Mouse (Mus musculus) heart, embryonic 10.5 days (tissue): Measurements from ENCODE around the gene Ift57. TPM values are rescaled to one million over a fixed set of nuclear protein-coding genes. Genes with fewer than 3 reads are reported as not detected.

ENCODE experiments used
- DNase-seq: peaks from one replicate; pipeline ENCODE4 v3.0.0-alpha.2; 2017; ENCODE audit warnings: low spot score
- H3K27ac ChIP-seq: fragments of 300-500 bp; sonication (generic); 2 replicates; pipeline ENCODE4 v1.5.1; 2016; ENCODE audit warnings: mild to moderate bottlenecking
- H3K27me3 ChIP-seq: fragments of 300-500 bp; sonication (generic); 2 replicates; pipeline ENCODE4 v1.6.1; 2016; ENCODE audit warnings: mild to moderate bottlenecking; ENCODE audit not compliant: poor library complexity, insufficient read depth, severe bottlenecking
- H3K36me3 ChIP-seq: fragments of 300-500 bp; sonication (generic); 2 replicates; pipeline ENCODE4 v1.6.1; 2016; ENCODE audit warnings: mild to moderate bottlenecking, moderate library complexity
- H3K4me1 ChIP-seq: fragments of 300-500 bp; sonication (generic); 2 replicates; pipeline ENCODE4 v1.6.1; 2016; ENCODE audit warnings: mild to moderate bottlenecking
- H3K4me3 ChIP-seq: fragments of 300-500 bp; sonication (generic); 2 replicates; pipeline ENCODE4 v1.5.1; 2016; ENCODE audit warnings: mild to moderate bottlenecking, moderate library complexity
- H3K9me3 ChIP-seq: fragments of 300-500 bp; sonication (generic); 2 replicates; pipeline ENCODE4 v1.6.1; 2016; ENCODE audit warnings: mild to moderate bottlenecking, moderate library complexity
- WGBS: fragments of 180-500 bp; shearing (Covaris S2); methylation state at CpG from one replicate; pipeline ENCODE4 v1.1.7; 2016; 5-methylcytosine and 5-hydroxymethylcytosine counted together
- polyA plus RNA-seq: library from polyadenylated mRNA; unstranded; fragments of >200 nt; fragmentation: Nextera tagmentation; extraction: Ambion mirVana; gene quantifications from 2 replicates; pipeline ENCODE4 v1.2.1, GENCODE M21; 2016

The Ift57 gene
- polyA plus RNA-seq, result 18.9 and 21.6 TPM in 2 replicates

- WGBS, result 3% methylated on average over 53 of the region's 53 CpGs
- Histone ChIP-seq H3K4me1 (peaks cover 8% of the 10 kb centered on the region; the same call in 1 of the 2 replicates), H3K9me3 (no peaks in the 10 kb centered on the region), H3K4me3 (peak within 1 kb of the TSS; percentile 86), H3K27ac (peak within 1 kb of the TSS; percentile 83), H3K27me3 (no peaks in the 10 kb centered on the region), H3K36me3 (no peaks in the 10 kb centered on the region)
- DNase-seq, result peak; percentile 98
Measured at GRCm38 (mm10) chr16:49698620-49699525, at the start of gene Ift57. Gene Ift57 (plus strand): TSS chr16:49699233.

GRCm38 (mm10) chr16:49657182-49657581, 41.9 kb upstream of the Ift57 start:
- Histone ChIP-seq H3K4me3 (no peak overlapping the region), H3K36me3 (no peaks in the 10 kb centered on the region)

DNA sequence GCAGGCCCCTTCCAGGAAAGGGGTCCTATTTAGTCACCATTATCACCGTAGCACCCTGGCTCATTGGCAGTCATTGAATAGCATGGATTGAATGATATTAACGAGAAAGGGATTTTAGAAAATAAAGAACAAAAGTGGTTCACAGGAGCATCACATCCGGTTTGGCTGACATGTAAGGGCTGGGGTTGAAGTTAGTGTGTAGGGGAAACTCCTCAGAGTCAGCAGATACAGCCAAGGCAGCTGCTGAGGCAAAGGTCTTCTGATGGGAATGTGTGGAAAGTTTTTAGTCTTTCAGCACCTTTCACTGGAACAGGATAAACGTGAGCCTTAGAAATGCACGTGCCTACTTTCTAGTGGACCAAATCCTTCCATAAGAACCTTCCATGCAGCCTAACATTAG, 41.0 kb upstream of the Ift57 start:
- WGBS, result 67% methylated on average over 5 of the region's 5 CpGs
- H3K27ac ChIP-seq, result no peak overlapping the region

More at GRCm38 (mm10) chr16:49657182-49657581, 41.9 kb upstream of the Ift57 start:
- H3K27ac ChIP-seq, result no peak overlapping the region
- no peaks in the 10 kb centered on the region for H3K4me1 ChIP-seq
- H3K27me3 ChIP-seq, result no peaks in the 10 kb centered on the region
- DNase-seq, result no peak
- 81% methylated on average over 4 of the region's 4 CpGs for WGBS
- no peaks in the 10 kb centered on the region for H3K9me3 ChIP-seq

GRCm38 (mm10) chr16:49659131-49659530, 39.9 kb upstream of the Ift57 start:
- no peaks in the 10 kb centered on the region for H3K36me3 ChIP-seq
- no peak overlapping the region for H3K27ac ChIP-seq
- no peaks in the 10 kb centered on the region for H3K27me3 ChIP-seq
- H3K9me3 ChIP-seq, result no peaks in the 10 kb centered on the region
- no peaks in the 10 kb centered on the region for H3K4me1 ChIP-seq
- DNase-seq, result no peak
- WGBS, result 57% methylated on average over 2 of the region's 2 CpGs
- H3K4me3 ChIP-seq, result no peak overlapping the region

More for the DNA sequence above, 41.0 kb upstream of the Ift57 start:
- Histone ChIP-seq H3K36me3 (no peaks in the 10 kb centered on the region), H3K9me3 (no peaks in the 10 kb centered on the region), H3K4me3 (no peak overlapping the region), H3K4me1 (no peaks in the 10 kb centered on the region), H3K27me3 (no peaks in the 10 kb centered on the region)
- DNase-seq, result no peak

- WGBS, result 82% methylated on average over 3 of the region's 3 CpGs
- no peaks in the 10 kb centered on the region for H3K27me3 ChIP-seq
- H3K4me1 ChIP-seq, result no peaks in the 10 kb centered on the region
- DNase-seq, result no peak
- no peak overlapping the region for H3K27ac ChIP-seq
- H3K9me3 ChIP-seq, result no peaks in the 10 kb centered on the region
- no peak overlapping the region for H3K4me3 ChIP-seq
- no peaks in the 10 kb centered on the region for H3K36me3 ChIP-seq
Measured at GRCm38 (mm10) chr16:49660111-49660510, 38.9 kb upstream of the Ift57 start.

DNA sequence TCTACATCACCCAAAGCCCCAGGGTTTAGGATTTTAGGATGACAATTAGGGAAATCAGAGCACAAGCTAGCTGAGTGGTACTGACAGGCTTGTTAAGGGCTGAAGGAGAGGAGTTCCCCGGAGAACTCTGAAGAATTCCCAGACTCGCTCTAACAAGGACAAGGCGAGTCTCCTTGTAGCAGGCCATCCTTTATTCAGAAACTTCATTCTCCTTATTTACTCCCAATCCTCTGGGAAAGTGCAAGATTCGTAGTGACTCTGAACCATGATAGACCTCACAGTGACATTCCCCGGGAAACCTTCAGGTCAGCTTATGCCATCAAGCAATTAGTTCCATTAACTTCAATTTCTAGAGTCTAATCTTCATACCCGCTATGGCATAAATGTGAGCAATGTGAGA, 36.8 kb upstream of the Ift57 start:
- Histone ChIP-seq H3K36me3 (no peaks in the 10 kb centered on the region), H3K9me3 (no peaks in the 10 kb centered on the region), H3K27me3 (no peaks in the 10 kb centered on the region), H3K27ac (no peak overlapping the region), H3K4me1 (no peaks in the 10 kb centered on the region), H3K4me3 (no peak overlapping the region)
- no peak for DNase-seq
- WGBS, result 84% methylated on average over 6 of the region's 6 CpGs

GRCm38 (mm10) chr16:49664677-49665076, 34.4 kb upstream of the Ift57 start:
- Histone ChIP-seq H3K4me3 (no peak overlapping the region), H3K27me3 (no peaks in the 10 kb centered on the region), H3K36me3 (no peaks in the 10 kb centered on the region), H3K9me3 (no peaks in the 10 kb centered on the region), H3K27ac (no peak overlapping the region), H3K4me1 (no peaks in the 10 kb centered on the region)
- WGBS, result 88% methylated on average over 7 of the region's 7 CpGs
- no peak for DNase-seq

DNA sequence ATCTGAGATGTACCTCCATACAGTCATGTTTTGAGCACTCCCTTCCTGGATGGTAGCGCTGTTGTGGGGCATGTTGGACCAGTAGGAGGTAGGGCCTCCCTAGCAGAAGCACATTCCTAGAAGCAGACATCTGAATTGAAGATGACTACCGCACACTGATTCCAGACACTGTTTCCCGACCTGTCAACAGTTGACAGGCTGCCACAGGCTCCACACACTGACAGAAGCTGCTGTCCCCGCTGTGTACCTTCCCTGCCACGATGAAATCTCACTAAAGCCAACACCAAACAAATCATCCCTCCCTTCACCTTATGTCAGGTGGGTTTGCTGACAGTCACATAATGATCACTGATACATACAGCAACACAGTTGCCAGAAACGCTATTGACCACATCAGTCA, 19.4 kb upstream of the Ift57 start:
- no peak overlapping the region for H3K4me3 ChIP-seq
- no peaks in the 10 kb centered on the region for H3K9me3 ChIP-seq
- WGBS, result 70% methylated on average over 6 of the region's 6 CpGs
- H3K36me3 ChIP-seq, result no peaks in the 10 kb centered on the region
- no peaks in the 10 kb centered on the region for H3K27me3 ChIP-seq
- no peaks in the 10 kb centered on the region for H3K4me1 ChIP-seq
- H3K27ac ChIP-seq, result no peak overlapping the region
- no peak for DNase-seq

DNA sequence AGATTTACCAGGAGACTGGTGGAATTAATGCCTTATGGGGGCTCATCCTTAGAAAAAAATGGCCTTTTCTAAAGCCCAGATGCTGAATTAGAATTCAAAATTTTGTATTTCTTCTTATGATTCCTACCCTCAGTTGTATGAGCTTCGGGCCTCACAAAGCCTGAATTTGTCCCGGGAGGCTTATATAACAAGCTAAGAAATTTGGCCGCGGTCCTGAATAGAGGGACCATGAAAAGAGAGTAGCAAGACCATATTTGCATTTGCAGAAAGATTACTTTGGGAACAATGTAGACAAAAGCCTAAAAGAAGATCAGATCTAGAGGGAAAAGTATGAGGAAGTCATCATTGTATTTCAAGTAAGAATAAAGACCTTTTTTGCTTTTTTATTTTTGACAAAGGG, 14.1 kb upstream of the Ift57 start:
- Histone ChIP-seq H3K9me3 (no peaks in the 10 kb centered on the region), H3K27ac (no peak overlapping the region), H3K27me3 (no peaks in the 10 kb centered on the region), H3K4me1 (no peaks in the 10 kb centered on the region), H3K4me3 (no peak overlapping the region), H3K36me3 (no peaks in the 10 kb centered on the region)
- WGBS, result 81% methylated on average over 4 of the region's 4 CpGs
- DNase-seq, result no peak

- DNase-seq, result no peak
- Histone ChIP-seq H3K4me3 (peak overlapping the region; percentile 86), H3K27ac (no peak overlapping the region), H3K27me3 (no peaks in the 10 kb centered on the region), H3K9me3 (no peaks in the 10 kb centered on the region), H3K36me3 (no peaks in the 10 kb centered on the region), H3K4me1 (peaks cover 8% of the 10 kb centered on the region; the same call in 1 of the 2 replicates)
- 48% methylated on average over 5 of the region's 5 CpGs for WGBS
Measured at GRCm38 (mm10) chr16:49699821-49700220, 788 bp downstream of the Ift57 start.

- no peaks in the 10 kb centered on the region for H3K4me1 ChIP-seq
- no peaks in the 10 kb centered on the region for H3K27me3 ChIP-seq
- H3K4me3 ChIP-seq, result no peak overlapping the region
- H3K36me3 ChIP-seq, result no peaks in the 10 kb centered on the region
- no peak overlapping the region for H3K27ac ChIP-seq
- DNase-seq, result no peak
- WGBS, result 47% methylated on average over 1 of the region's 1 CpGs
- H3K9me3 ChIP-seq, result no peaks in the 10 kb centered on the region
Measured at GRCm38 (mm10) chr16:49708074-49708473, 9.0 kb downstream of the Ift57 start.

DNA sequence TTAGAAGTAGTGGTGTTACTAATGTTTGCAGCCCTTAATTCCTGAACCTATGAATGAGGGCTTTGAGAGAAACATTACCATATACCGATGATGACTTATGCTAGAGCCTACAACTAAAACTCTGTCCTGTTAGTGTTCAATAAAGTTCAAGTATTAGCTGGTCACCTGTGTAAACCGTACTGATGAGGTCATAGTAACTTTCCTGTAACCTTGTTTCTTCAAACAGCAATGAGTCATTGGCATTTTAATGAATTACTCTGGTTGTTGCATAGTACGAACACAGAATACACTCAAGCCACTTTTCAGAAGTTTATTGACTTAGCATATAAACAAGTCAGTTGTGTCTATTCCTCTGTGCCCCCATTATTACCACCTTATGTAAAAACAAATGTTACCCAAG, 11.2 kb downstream of the Ift57 start:
- H3K9me3 ChIP-seq, result no peaks in the 10 kb centered on the region
- H3K36me3 ChIP-seq, result no peaks in the 10 kb centered on the region
- DNase-seq, result no peak
- no peak overlapping the region for H3K27ac ChIP-seq
- H3K4me1 ChIP-seq, result no peaks in the 10 kb centered on the region
- no peaks in the 10 kb centered on the region for H3K27me3 ChIP-seq
- H3K4me3 ChIP-seq, result no peak overlapping the region
- 84% methylated on average over 3 of the region's 3 CpGs for WGBS

- no peaks in the 10 kb centered on the region for H3K27me3 ChIP-seq
- no peaks in the 10 kb centered on the region for H3K4me1 ChIP-seq
- DNase-seq, result no peak
- no peak overlapping the region for H3K4me3 ChIP-seq
- no peaks in the 10 kb centered on the region for H3K9me3 ChIP-seq
- no peaks in the 10 kb centered on the region for H3K36me3 ChIP-seq
- no peak overlapping the region for H3K27ac ChIP-seq
- 76% methylated on average over 3 of the region's 3 CpGs for WGBS
Measured at GRCm38 (mm10) chr16:49713302-49713701, 14.3 kb downstream of the Ift57 start.
